Mouse (Mus musculus): ENCODE data around the gene Ctrc.

GRCm38 (mm10) chr4:141871333-141871725 is 25.2 kb upstream of the Ctrc start:
- TF ChIP-seq POLR2A (IDR thresholded peaks at IDR 0.05; ENCODE audit: insufficient read length, low read depth) (no peak), MYOD1 (IDR thresholded peaks at IDR 0.05; ENCODE audit: control insufficient read depth in 1 of 3, insufficient read length in 2 of 3, low read depth in 2 of 3) (no peak), CEBPB (IDR thresholded peaks at IDR 0.05; ENCODE audit: insufficient read depth, poor library complexity, severe bottlenecking) (no peak), E2F4 (IDR thresholded peaks at IDR 0.05; ENCODE audit: insufficient read depth) (no peak), USF1 (IDR thresholded peaks at IDR 0.05; ENCODE audit: low read depth) (no peak), MAX (IDR thresholded peaks at IDR 0.05; ENCODE audit: low read depth) (no peak), MYOG (IDR thresholded peaks at IDR 0.05; ENCODE audit: control insufficient read depth in 1 of 3, insufficient read depth in 1 of 3, insufficient read length in 2 of 3, low read depth in 2 of 3) (no peak)

All from myocyte (in vitro differentiated cells).